Mouse (Mus musculus) megakaryocyte, embryonic 14.5 days (primary cell): ENCODE results near the gene Shbg. TPM values are rescaled to one million over a fixed set of nuclear protein-coding genes. Genes with fewer than 3 reads are reported as not detected.

Source experiments
- H3K27me3 ChIP-seq: replicated peaks from 2 replicates; pipeline ENCODE3; 2012; ENCODE audit warnings: inconsistent platforms
- H3K36me3 ChIP-seq: replicated peaks from 2 replicates; pipeline ENCODE3; 2012; ENCODE audit warnings: low read length, inconsistent platforms, mixed read lengths
- H3K4me1 ChIP-seq: 2 replicates; pipeline ENCODE4 v1.6.1; 2012; ENCODE audit warnings: inconsistent platforms
- H3K4me3 ChIP-seq: replicated peaks from 2 replicates; pipeline ENCODE3; 2012; ENCODE audit warnings: moderate library complexity, mild to moderate bottlenecking, inconsistent platforms
- H3K9me3 ChIP-seq: 2 replicates; pipeline ENCODE4 v1.6.1; 2012; ENCODE audit warnings: inconsistent platforms
- FLI1 ChIP-seq: IDR thresholded peaks from 2 replicates; pipeline ENCODE4 v1.6.1; 2012; ENCODE audit warnings: low read length, inconsistent platforms, mixed read lengths
- GATA1 ChIP-seq: IDR thresholded peaks from 3 replicates; pipeline ENCODE4 v1.6.1; 2012; ENCODE audit warnings: mixed read lengths, low read length, inconsistent platforms, borderline replicate concordance
- polyA plus RNA-seq: library from polyadenylated mRNA; stranded (reverse); fragments of >175 nt; gene quantifications from 2 replicates; pipeline ENCODE4 v1.2.3, GENCODE M21; 2012; ENCODE audit warnings: low replicate concordance; ENCODE audit not compliant: insufficient read depth

The Shbg gene
- polyA plus RNA-seq, 1 experiment: not detected

DNA sequence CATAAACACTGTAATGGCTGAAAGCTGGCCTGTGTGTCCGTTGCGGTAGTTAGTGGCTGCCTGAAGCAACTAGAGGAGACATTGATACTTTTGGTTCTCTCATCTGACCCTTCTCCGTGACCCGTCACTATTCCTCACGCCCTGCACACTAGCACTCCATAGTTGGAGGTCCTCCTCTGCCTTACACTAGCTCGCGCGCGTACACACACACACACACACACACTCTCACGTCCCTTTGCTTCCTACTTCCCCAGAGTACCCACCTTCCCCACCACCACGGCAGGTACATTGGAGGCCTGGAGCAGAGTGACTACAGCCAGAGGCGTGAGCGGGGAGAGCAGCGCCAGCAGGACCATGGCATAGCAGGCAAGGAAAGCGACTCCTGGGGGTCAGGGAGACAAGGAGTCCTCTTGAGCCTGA is 39.8 kb upstream of the Shbg start:
- H3K36me3 ChIP-seq: peaks cover 72% of the 10 kb centered on the region
- no peaks in the 10 kb centered on the region for H3K9me3 ChIP-seq
- TF ChIP-seq FLI1 (no peak), GATA1 (no peak)
- H3K4me1 ChIP-seq: peaks cover 63% of the 10 kb centered on the region
- no peaks in the 10 kb centered on the region for H3K27me3 ChIP-seq
- H3K4me3 ChIP-seq: peak overlapping the region; percentile 10

DNA sequence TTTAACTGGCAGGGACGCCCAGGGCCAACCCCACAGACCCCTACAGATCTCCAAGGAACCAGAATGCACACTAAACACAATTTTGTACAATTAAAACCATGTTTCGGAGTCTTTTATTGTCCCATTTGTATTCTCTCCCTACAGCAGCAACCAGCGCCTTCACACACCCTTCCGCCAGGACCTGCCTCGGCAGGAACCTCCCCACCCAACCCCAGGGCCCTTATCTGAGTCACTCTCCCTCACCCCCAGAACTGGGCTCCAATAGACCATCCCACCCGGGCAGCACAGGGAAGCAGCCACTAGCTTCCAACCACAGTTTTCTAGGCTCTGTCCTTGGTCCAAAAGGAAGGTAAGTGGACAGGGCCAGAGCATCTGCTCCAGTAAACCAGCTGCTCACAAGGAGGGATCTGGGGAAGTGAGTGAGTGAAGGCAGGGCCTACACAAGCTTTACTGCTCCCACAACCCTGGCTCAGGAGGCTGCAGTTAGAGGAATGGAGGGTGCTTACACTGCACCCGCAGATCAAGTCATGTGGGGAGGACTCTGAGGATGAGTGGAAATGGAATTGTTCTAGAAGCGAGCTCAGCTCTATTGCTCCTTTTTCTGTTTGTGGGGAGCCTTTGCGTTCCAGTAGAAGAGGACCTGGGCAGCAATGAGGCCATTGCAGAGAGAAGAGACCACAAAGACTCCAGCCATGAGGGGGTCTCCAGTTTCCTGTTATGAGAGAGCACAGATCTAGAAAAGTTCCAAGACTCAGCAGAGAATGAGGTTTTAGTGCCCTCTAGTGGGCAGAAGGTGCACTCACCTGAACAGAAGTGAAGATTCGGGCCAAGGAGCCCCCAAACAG is 39.1 kb upstream of the Shbg start:
- TF ChIP-seq FLI1 (no peak), GATA1 (no peak)
- Histone ChIP-seq H3K4me3 (no peak overlapping the region), H3K36me3 (peaks cover 79% of the 10 kb centered on the region), H3K27me3 (no peaks in the 10 kb centered on the region), H3K9me3 (no peaks in the 10 kb centered on the region), H3K4me1 (peaks cover 68% of the 10 kb centered on the region)

DNA sequence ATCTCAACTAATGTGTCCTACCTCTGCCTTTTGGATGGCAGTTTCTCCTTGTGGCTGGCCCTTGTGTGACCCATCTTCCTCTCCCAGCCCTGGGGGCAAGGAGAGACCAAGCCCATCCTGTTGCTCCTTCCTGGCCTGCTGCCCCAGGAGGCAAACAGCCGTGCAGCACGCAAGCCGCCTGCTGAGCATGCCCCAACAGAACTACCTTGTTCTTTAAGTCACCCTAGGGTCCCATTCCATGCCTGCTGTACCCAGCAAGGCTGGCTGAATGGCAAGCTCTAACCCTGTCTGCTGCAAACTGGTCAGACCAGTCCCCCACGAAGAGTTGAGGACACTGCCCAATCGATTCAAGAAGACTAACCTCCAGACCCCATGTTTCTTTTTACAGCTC is 38.4 kb upstream of the Shbg start:
- H3K36me3 ChIP-seq: peaks cover 87% of the 10 kb centered on the region
- H3K9me3 ChIP-seq: no peaks in the 10 kb centered on the region
- H3K4me3 ChIP-seq: no peak overlapping the region
- peaks cover 60% of the 10 kb centered on the region for H3K4me1 ChIP-seq
- no peaks in the 10 kb centered on the region for H3K27me3 ChIP-seq
- TF ChIP-seq GATA1: no peak

DNA sequence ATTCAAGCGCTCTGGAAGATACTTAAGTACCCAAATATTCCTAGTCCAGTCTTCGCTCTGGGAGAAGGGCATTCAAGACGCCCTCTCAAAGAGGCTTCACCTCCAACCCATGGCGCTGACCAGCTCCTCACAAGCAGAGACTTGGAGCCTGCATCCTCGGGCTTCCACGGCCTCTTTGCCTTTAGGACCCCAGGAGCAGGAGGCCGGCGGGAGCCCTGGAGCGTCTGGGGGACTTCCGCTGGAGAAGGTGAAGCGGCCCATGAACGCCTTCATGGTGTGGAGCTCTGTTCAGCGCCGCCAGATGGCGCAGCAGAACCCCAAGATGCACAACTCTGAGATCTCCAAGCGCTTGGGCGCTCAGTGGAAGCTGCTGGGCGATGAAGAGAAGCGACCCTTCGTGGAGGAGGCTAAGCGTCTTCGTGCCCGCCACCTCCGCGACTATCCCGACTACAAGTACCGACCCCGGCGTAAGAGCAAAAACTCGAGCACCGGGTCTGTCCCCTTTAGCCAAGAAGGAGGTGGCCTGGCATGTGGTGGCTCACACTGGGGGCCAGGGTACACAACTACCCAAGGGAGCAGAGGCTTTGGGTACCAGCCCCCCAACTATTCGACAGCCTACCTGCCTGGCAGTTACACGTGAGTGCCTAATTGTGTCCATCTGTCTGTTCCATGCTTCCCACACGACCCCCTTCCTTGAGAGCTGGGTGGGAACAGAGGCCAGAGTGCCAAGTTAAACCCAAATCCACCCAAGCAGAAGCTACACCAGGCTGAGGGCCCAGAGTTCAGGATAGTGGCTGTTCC is 37.8 kb upstream of the Shbg start, which contains the start of gene Sox15:
TSS of gene Sox15 (plus strand) at position 51 of the 801 bp plus-strand sequence.
- no peak for TF ChIP-seq GATA1
- TF ChIP-seq FLI1: no peak
- H3K36me3 ChIP-seq: peaks cover 93% of the 10 kb centered on the region

DNA sequence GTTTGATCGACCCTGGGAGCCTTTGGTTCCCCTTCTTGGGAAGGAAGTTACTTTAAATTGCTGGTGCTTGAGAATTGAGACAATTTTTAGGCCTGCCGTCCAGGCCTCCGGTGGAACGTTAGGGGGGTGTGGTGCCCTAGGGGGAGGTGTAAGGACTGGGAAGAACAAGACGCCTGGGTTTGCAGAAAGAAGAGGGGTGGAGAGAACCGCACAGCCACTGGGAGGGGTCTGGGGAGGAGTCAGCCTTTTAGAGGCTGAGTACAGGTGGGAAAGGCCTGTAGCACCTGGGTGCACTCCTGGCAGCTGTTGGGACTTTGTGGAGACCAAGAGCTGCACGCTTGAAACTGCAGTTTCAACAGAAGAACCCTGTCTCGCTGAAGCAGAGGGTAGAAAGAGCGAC is 37.1 kb upstream of the Shbg start:
- Histone ChIP-seq H3K36me3 (peaks cover 94% of the 10 kb centered on the region), H3K4me1 (peaks cover 49% of the 10 kb centered on the region), H3K27me3 (no peaks in the 10 kb centered on the region), H3K9me3 (no peaks in the 10 kb centered on the region), H3K4me3 (no peak overlapping the region)
- TF ChIP-seq FLI1 (no peak), GATA1 (no peak)

More for the DNA sequence above, 37.8 kb upstream of the Shbg start, which contains the start of gene Sox15:
- Histone ChIP-seq H3K4me1 (peaks cover 56% of the 10 kb centered on the region), H3K4me3 (no peak within 1 kb of the TSS), H3K9me3 (no peaks in the 10 kb centered on the region), H3K27me3 (no peaks in the 10 kb centered on the region)

DNA sequence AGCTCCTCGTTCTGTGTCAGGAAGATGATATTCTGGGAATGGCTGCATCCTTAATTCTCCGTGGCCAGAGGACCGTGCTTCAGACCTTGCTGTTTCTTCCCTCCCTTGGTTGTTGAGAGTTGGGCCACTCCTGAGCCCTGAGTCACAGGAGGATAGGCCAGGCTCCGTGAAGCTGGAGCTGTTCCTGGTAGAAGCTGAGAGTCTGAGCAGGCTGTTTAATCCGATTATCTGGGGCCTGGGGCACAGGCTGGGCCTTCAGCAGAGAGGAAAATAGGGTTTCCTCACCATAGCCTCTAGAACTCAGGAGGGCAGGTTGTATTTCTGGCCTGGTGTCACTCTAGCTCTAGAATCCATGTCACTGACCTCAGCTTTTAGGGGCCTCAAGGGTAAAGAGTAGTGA is 35.7 kb upstream of the Shbg start:
- Histone ChIP-seq H3K4me3 (no peak overlapping the region), H3K27me3 (no peaks in the 10 kb centered on the region), H3K4me1 (peaks cover 38% of the 10 kb centered on the region), H3K36me3 (peaks cover 98% of the 10 kb centered on the region), H3K9me3 (no peaks in the 10 kb centered on the region)
- TF ChIP-seq FLI1 (no peak), GATA1 (no peak)

DNA sequence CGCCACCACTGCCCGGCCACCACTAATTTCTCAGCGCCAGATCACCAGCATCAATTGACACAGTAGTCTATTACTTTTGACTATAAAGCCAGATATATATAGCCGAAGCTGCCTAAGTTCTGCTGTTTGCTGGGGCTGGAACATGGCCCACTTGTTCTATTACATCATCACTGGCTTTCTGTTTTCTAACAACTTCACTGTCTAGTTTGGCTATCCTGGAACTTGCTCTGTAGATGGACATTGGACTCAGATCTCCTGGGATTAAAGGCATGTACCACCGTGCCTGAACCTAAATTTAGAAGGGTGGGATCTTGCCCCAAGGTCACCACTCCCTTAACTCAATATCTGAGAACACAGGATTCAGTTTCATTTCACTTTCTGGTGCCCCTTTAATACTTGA is 28.2 kb upstream of the Shbg start:
- no peaks in the 10 kb centered on the region for H3K4me1 ChIP-seq
- no peaks in the 10 kb centered on the region for H3K9me3 ChIP-seq
- H3K36me3 ChIP-seq: peaks cover 94% of the 10 kb centered on the region
- TF ChIP-seq FLI1 (no peak), GATA1 (no peak)
- no peaks in the 10 kb centered on the region for H3K27me3 ChIP-seq
- H3K4me3 ChIP-seq: no peak overlapping the region

DNA sequence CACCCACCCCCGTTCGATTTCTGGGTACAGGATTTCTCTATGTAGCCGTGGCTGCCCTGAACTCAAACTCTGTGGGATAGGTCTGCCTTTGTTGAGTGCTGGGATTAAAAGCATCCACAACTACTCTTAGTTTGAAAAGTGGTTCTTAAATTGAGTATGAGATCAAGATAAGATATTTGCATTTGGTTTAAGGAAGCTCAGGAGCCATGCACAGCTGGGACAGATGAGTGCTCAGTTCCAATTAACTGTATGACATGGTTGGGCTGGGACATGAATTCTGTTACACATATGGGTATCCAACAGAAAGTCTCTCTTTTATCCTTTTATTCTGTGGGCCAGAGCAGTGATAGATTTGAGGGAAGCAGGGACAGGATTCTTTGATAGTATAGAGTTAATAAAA is 17.8 kb upstream of the Shbg start:
- no peak for TF ChIP-seq FLI1
- TF ChIP-seq GATA1: no peak
- Histone ChIP-seq H3K9me3 (no peaks in the 10 kb centered on the region), H3K4me1 (peaks cover 44% of the 10 kb centered on the region), H3K4me3 (no peak overlapping the region), H3K27me3 (no peaks in the 10 kb centered on the region), H3K36me3 (peaks cover 39% of the 10 kb centered on the region)

DNA sequence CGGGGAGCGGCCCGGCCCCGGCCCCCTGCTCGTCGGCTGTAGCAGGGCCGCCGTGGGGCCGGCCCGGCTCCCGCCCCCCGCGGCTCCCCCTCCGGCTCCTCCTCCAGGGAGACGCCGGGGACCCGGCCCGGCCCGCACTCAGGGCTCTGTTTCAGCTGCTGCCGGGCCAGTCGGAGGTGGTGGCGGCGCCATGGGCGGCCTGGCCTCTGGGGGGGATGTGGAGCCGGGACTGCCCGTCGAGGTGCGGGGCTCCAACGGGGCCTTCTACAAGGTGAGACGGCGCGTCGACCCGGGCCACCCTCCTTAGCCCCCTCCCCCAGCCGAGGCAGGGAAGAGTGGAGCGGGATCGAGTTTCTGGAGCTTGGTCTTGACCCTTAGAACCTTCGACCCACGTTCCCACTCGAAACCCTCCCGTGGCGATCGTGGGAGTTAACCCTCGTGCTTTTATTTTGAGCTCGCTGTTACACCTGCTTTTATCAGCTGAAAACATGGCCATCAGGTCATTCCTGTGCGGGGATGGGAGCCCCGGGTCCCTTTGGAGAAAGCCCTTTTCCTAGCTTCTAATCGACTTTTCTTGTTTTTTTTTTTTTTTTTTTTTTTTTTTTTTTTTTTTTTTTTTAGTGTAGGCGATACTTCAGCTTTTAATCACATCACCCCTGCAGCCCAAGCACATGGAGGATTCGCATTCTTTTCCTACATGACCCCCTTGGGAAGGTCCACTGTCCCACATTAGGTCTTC is 15.6 kb upstream of the Shbg start:
- Histone ChIP-seq H3K4me3 (peak overlapping the region; percentile 97), H3K36me3 (peaks cover 21% of the 10 kb centered on the region), H3K4me1 (peaks cover 51% of the 10 kb centered on the region), H3K27me3 (no peaks in the 10 kb centered on the region), H3K9me3 (no peaks in the 10 kb centered on the region)
- no peak for TF ChIP-seq FLI1
- TF ChIP-seq GATA1: no peak
